Mouse (Mus musculus) kidney, embryonic 14.5 days (tissue): Measurements from ENCODE around the gene Coq2. TPM values are rescaled to one million over a fixed set of nuclear protein-coding genes. Genes with fewer than 3 reads are reported as not detected.

ENCODE experiments used
- ATAC-seq: fragments of 200-750 bp; cut with Nextera tagmentation; 2 replicates; pipeline ENCODE4 v1.8.0; 2017; ENCODE audit warnings: moderate number of reproducible peaks, mild to moderate bottlenecking, moderate TSS enrichment, moderate library complexity; ENCODE audit not compliant: low FRiP score, low TSS enrichment
- H3K27ac ChIP-seq: fragments of 300-500 bp; sonication (generic); 2 replicates; pipeline ENCODE4 v1.5.1; 2014; ENCODE audit warnings: low read depth, mild to moderate bottlenecking, low read length, moderate library complexity, mixed read lengths
- H3K27me3 ChIP-seq: fragments of 300-500 bp; sonication (generic); 2 replicates; pipeline ENCODE4 v1.6.1; 2014; ENCODE audit warnings: mild to moderate bottlenecking, low read length; ENCODE audit not compliant: control insufficient read depth, insufficient read depth
- H3K36me3 ChIP-seq: fragments of 300-500 bp; sonication (generic); 2 replicates; pipeline ENCODE4 v1.6.1; 2014; ENCODE audit warnings: low read length, mixed read lengths; ENCODE audit not compliant: control insufficient read depth, insufficient read depth
- H3K4me1 ChIP-seq: fragments of 300-500 bp; sonication (generic); 2 replicates; pipeline ENCODE4 v1.6.1; 2014; ENCODE audit warnings: low read length, mixed read lengths; ENCODE audit not compliant: control insufficient read depth, insufficient read depth
- H3K4me2 ChIP-seq: fragments of 300-500 bp; sonication (generic); replicated peaks from 2 replicates; pipeline ENCODE4 v1.6.1; 2014; ENCODE audit warnings: low read depth, mild to moderate bottlenecking, low read length
- H3K4me3 ChIP-seq: fragments of 300-500 bp; sonication (generic); 2 replicates; pipeline ENCODE4 v1.5.1; 2014; ENCODE audit warnings: mild to moderate bottlenecking, low read length
- H3K9ac ChIP-seq: fragments of 300-500 bp; sonication (generic); 2 replicates; pipeline ENCODE4 v1.6.1; 2014; ENCODE audit warnings: low read depth, mild to moderate bottlenecking, low read length, moderate library complexity
- H3K9me3 ChIP-seq: fragments of 300-500 bp; sonication (generic); 2 replicates; pipeline ENCODE4 v1.6.1; 2016; ENCODE audit warnings: low read length; ENCODE audit not compliant: control insufficient read depth
- whole genome bisulfite sequencing: fragments of 180-500 bp; shearing (Covaris S2); extraction: QIAGEN DNeasy Blood & Tissue Kit; methylation state at CpG from one replicate; pipeline ENCODE4 v1.1.7; 2014; 5-methylcytosine and 5-hydroxymethylcytosine counted together
- polyA plus RNA-seq: library from polyadenylated mRNA; unstranded; fragments of >200 nt; fragmentation: Nextera tagmentation; extraction: Ambion mirVana; gene quantifications from 2 replicates; pipeline ENCODE4 v1.2.1, GENCODE M21; 2014

The Coq2 gene
- polyA plus RNA-seq, result 62.0 and 76.4 TPM in 2 replicates

DNA sequence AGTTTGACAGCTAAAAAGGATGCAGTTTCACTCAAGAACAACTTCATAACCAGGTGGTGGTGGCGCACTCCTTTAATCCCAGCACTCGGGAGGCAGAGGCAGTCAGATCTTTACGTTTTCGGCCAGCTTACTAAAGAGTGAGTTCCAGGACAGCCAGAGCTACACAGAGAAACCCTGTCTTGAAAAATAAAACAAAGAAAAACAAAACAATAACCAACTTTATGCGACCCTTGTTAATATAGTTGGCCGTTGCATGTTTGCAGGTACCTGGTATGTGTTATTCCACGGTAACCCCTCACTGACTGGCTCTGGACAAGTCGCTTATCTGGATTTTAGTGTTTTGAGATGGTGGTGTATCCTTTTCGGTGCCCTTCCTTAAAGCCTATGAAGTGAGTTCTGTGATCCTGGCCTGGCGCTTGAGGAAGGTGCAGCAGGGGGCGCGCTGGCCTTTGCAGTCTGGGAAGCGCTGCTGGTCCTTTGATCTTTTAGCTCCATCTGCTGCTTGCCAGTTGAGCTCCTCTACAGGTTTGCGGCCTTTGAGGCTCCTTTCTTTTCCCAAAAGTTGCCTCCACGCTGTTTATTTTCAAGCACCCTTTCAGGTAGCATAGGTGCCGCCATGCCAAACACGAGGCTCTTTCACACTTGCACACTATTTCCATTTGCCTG, at the start of gene Coq2:
Gene Coq2 (minus strand): TSS at position 430 of the 666 bp plus-strand sequence.
- peaks cover 9% of the 10 kb centered on the region; the same call in 1 of the 2 replicates for H3K4me1 ChIP-seq
- peak within 1 kb of the TSS; percentile 78; the same call in 1 of the 2 replicates for H3K27ac ChIP-seq
- 10% methylated on average over 17 of the region's 17 CpGs for WGBS
- H3K4me3 ChIP-seq, result peak within 1 kb of the TSS; percentile 78
- no peaks in the 10 kb centered on the region for H3K9me3 ChIP-seq
- H3K4me2 ChIP-seq, result peak within 1 kb of the TSS; percentile 73
- peaks cover 6% of the 10 kb centered on the region; the same call in 1 of the 2 replicates for H3K36me3 ChIP-seq
- H3K27me3 ChIP-seq, result no peaks in the 10 kb centered on the region
- peak within 1 kb of the TSS; percentile 89 for H3K9ac ChIP-seq
- ATAC-seq, result peak; percentile 71

DNA sequence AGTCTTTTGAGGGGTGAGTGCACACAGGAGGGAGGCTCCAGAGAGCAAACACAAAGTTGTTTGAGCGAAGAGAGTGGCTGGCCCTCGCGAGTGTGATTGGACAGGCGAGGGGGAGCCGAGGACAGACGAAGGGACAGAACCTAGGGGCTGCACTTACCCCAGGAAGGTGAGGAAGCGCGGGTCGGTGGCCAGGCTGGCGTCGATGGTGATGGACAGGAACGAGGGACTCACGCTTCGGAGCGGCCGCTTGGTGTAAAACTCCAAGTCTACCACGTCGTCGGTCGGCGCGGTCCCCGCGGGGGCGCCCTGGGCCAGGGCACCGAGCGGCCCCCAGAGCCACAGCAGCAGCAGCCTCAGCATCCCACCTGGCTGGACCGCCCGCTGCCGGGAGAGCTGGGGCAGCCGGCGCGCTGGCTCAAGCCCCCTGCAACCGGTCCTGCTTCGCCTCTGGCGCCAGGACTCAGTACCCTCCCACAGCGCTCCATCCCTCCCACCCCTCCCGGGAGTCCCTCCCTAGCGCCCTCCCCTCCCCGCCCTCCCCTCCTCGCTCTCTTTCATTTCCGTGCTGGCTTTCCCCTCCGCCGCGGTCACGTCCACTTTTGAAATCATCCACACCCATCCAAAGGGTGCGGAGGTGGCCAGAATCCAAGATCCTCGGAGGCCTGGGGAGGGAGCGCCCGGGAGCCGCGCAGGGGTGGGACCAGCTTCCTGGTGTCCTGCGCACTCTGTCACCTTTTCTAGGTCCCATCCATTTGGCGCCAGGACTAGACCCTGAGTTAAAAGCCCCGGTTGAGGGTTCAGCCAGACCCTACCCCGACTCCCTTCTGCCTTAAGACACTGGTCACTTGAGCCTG, 44.5 kb upstream of the Coq2 start, which contains the start of gene Hpse:
Gene Hpse (minus strand): TSS at position 482 of the 854 bp plus-strand sequence.
- peak within 1 kb of the TSS; percentile 98 for H3K4me2 ChIP-seq
- H3K27ac ChIP-seq, result no peak within 1 kb of the TSS
- WGBS, result 1% methylated on average over 45 of the region's 56 CpGs
- H3K4me3 ChIP-seq, result peak within 1 kb of the TSS; percentile 52
- no peaks in the 10 kb centered on the region for H3K36me3 ChIP-seq
- H3K9ac ChIP-seq, result peak within 1 kb of the TSS; percentile 61
- peaks cover 6% of the 10 kb centered on the region; the same call in 1 of the 2 replicates for H3K4me1 ChIP-seq
- no peaks in the 10 kb centered on the region for H3K9me3 ChIP-seq
- peak; percentile 87 for ATAC-seq
- no peaks in the 10 kb centered on the region for H3K27me3 ChIP-seq

DNA sequence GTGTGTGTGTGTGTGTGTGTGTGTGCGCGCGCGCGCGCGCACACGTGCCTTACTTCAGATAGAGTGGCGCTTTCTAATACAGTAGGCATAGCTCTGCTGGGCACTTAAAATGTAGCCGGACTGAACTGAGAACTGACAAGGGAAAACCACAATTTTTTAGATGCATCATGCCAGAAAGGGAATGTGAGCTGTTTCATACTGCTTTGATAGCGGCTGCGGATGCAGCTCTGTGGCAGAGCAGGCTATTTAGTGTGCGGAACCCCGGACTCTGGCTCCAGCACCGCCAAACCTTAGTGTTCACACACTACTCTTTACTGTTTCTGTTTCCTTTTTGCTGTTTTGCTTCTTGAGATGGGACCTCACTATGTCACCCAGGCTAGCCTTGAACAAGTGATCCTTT, 41.8 kb upstream of the Coq2 start:
- H3K27ac ChIP-seq, result no peak overlapping the region
- no peak overlapping the region for H3K4me2 ChIP-seq
- H3K9ac ChIP-seq, result no peak overlapping the region
- H3K4me1 ChIP-seq, result peaks cover 6% of the 10 kb centered on the region; the same call in 1 of the 2 replicates
- no peak overlapping the region for H3K4me3 ChIP-seq
- H3K27me3 ChIP-seq, result no peaks in the 10 kb centered on the region
- H3K36me3 ChIP-seq, result no peaks in the 10 kb centered on the region
- no peak for ATAC-seq
- 96% methylated on average over 15 of the region's 15 CpGs for WGBS
- no peaks in the 10 kb centered on the region for H3K9me3 ChIP-seq

DNA sequence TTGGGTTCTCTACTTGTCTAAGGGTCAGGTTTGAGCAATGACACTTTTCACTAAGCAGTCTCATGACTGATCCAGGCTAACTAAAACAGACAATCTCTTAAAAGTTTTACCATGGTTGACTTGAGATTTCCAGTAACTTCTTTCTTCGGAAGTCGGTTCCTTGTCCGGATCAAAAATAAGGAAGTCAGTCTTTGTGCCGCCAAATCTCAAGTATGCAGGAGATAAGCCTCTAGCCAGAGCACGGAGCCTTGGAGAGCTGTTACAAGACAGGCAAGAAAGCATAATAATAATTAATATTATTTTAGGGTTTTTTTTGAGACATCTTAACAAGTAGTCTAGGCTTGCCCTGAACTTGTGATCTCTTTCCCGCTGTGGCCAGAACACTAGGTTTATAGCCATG, 36.3 kb upstream of the Coq2 start:
- Histone ChIP-seq H3K9ac (no peak overlapping the region), H3K36me3 (no peaks in the 10 kb centered on the region), H3K27me3 (no peaks in the 10 kb centered on the region), H3K9me3 (no peaks in the 10 kb centered on the region), H3K27ac (no peak overlapping the region), H3K4me3 (no peak overlapping the region), H3K4me1 (no peaks in the 10 kb centered on the region), H3K4me2 (no peak overlapping the region)
- no peak for ATAC-seq
- whole genome bisulfite sequencing, result 93% methylated on average over 6 of the region's 6 CpGs

DNA sequence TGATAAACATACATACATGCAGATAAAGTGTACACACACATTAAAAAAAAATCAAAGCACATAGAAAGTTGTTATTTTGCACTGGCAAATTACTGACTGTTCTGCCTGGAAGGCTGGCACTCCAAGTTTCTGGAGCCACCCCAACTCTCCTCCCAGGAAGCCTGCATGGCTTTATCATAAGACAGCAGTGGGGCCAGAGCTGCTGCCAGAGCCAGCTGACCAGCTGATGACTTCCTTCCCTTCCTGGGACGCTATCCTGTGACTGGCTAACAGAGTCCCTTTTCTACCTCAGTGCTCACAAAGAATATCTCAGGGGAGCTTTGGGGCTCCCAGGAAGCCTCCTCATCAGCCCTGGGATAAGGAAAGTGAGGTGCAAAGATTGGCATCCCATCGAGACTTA, 35.1 kb upstream of the Coq2 start:
- H3K36me3 ChIP-seq, result no peaks in the 10 kb centered on the region
- no peak overlapping the region for H3K4me2 ChIP-seq
- WGBS, result 65% methylated on average over 2 of the region's 2 CpGs
- H3K9me3 ChIP-seq, result no peaks in the 10 kb centered on the region
- no peaks in the 10 kb centered on the region for H3K4me1 ChIP-seq
- no peaks in the 10 kb centered on the region for H3K27me3 ChIP-seq
- H3K4me3 ChIP-seq, result no peak overlapping the region
- no peak overlapping the region for H3K27ac ChIP-seq
- H3K9ac ChIP-seq, result no peak overlapping the region
- no peak for ATAC-seq

DNA sequence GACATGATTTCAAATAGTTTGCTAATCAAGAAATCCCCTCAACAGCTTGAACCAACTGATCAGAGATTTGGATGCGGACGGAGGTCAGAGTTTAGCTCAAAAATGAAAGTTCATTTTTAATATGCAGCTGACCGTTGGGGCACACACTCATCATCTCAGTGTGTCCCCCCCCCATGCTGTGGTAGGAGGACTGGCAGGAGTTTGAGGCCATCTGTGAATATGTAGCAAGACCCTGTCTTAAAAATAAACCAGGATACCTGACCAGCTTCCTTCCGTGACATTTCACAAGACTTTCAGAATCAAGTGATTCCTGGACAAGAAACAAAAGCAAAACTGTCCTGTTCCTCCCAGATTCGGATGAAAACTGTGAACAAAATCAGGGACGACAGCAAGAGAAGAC, 34.1 kb upstream of the Coq2 start:
- Histone ChIP-seq H3K4me2 (no peak overlapping the region), H3K9ac (no peak overlapping the region), H3K27ac (no peak overlapping the region), H3K36me3 (no peaks in the 10 kb centered on the region), H3K27me3 (no peaks in the 10 kb centered on the region), H3K4me3 (no peak overlapping the region), H3K4me1 (no peaks in the 10 kb centered on the region), H3K9me3 (no peaks in the 10 kb centered on the region; the same call in 1 of the 2 replicates)
- no peak for ATAC-seq
- WGBS, result 89% methylated on average over 6 of the region's 6 CpGs

DNA sequence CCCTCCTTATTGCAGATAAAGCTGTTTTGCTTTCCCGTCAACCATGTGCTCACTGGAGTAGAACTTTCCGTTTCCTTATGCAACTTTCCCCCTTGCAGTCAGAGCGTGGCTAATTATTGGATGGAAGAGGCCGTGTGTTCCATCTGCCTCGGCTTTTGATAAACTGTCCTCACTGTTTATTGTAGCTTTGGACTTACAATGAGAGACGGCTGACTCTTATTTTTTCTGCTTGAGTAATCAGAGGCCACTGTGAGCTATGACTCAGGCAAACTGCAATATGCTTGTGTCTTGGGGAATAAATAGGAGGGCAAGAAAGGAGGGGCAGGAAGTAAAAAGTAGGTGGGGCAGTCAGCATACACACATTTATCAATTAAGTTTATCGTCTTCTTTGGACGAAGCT, 31.7 kb upstream of the Coq2 start:
- Histone ChIP-seq H3K4me3 (no peak overlapping the region), H3K4me1 (no peaks in the 10 kb centered on the region), H3K4me2 (no peak overlapping the region), H3K9ac (no peak overlapping the region), H3K36me3 (no peaks in the 10 kb centered on the region), H3K27me3 (no peaks in the 10 kb centered on the region), H3K9me3 (no peaks in the 10 kb centered on the region; the same call in 1 of the 2 replicates), H3K27ac (no peak overlapping the region)
- WGBS, result 42% methylated on average over 8 of the region's 8 CpGs
- no peak for ATAC-seq

DNA sequence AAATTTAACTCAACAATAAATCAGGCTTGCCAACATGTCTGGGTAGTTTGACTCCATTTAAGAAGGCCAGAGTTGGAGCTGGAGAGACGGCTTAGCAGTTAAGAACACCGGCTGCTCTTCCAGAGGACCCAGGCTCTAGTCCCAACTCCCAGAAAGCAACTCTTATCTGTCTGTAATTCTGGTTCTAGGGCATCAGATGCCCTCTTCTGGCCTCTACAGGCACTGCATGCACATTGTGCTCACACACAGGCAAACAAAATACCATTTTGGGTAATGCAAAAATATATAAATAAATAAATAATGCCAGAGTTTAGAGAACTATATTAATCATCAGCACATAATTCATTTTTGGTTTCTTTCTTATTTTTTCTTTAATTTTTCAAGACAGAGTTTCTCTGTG, 29.3 kb upstream of the Coq2 start:
- Histone ChIP-seq H3K4me2 (no peak overlapping the region), H3K9me3 (no peaks in the 10 kb centered on the region; the same call in 1 of the 2 replicates), H3K27me3 (no peaks in the 10 kb centered on the region), H3K4me1 (no peaks in the 10 kb centered on the region), H3K27ac (no peak overlapping the region), H3K36me3 (no peaks in the 10 kb centered on the region), H3K4me3 (no peak overlapping the region), H3K9ac (no peak overlapping the region)
- no peak for ATAC-seq
- WGBS, result 91% methylated on average over 2 of the region's 2 CpGs

DNA sequence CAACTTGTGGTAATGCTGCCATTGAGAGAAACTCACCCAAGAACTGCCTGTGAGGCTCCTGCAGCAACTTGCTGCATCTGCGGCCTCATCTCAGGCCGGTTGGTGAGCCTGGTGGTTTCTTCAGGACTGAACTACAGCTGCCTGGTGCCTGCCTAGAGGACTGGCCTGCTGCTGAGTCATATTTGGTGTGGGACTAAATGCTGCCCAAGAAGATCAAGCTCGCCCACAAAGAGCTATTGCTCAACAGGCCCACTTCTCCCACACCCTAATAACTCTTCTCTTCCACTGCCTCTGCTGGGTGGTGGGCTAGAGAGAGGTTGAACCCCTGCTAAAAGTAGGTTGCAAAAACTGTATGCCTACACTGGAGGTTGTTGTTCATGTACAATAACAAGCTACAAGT, 27.4 kb upstream of the Coq2 start:
- Histone ChIP-seq H3K36me3 (no peaks in the 10 kb centered on the region), H3K27ac (no peak overlapping the region), H3K9me3 (no peaks in the 10 kb centered on the region; the same call in 1 of the 2 replicates), H3K9ac (no peak overlapping the region), H3K4me2 (no peak overlapping the region), H3K27me3 (no peaks in the 10 kb centered on the region), H3K4me3 (no peak overlapping the region), H3K4me1 (no peaks in the 10 kb centered on the region)
- ATAC-seq, result no peak
- 89% methylated on average over 3 of the region's 3 CpGs for WGBS
